Mouse (Mus musculus): ENCODE results near the gene Tbp. TPM values are rescaled to one million over a fixed set of nuclear protein-coding genes. Genes with fewer than 3 reads are reported as not detected.

The Tbp gene
- polyA plus RNA-seq, 1 experiment from 2014 or later = 39.8 TPM

DNA sequence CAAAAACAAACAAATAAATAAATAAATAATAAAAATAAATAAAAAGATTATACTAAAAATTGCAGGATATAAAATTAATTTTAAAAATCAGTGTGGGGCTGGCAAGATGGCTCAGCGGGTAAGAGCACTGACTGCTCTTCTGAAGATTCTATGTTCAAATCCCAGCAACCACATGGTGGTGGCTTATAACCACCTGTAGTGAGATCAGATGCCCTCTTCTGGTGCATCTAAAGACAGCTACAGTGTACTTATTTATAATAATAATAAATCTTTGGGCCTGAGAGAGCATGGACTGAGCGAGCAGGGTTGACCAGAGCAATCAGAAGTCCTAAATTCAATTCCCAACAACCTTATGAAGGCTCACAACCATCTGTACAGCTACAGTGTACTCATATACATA lies 60.3 kb downstream of the Tbp start:
- H3K4me2 ChIP-seq (ENCODE audit: low read depth, low read length) = no peak overlapping the region
- 87% methylated on average over 2 of the region's 2 CpGs for WGBS
- H3K27ac ChIP-seq (ENCODE audit: low read length) = no peak overlapping the region
- no peak overlapping the region for H3K9ac ChIP-seq (ENCODE audit: low read length)
- H3K9me3 ChIP-seq (replicated peaks; ENCODE audit: control insufficient read depth, low read length) = no peaks in the 10 kb centered on the region
- no peak overlapping the region for H3K4me3 ChIP-seq (replicated peaks; ENCODE audit: low read length)
- no peaks in the 10 kb centered on the region for H3K36me3 ChIP-seq (ENCODE audit: control insufficient read depth, insufficient read depth, low read length)
- no peak for ATAC-seq (ENCODE audit: insufficient read depth, low FRiP score)
- H3K27me3 ChIP-seq (ENCODE audit: control insufficient read depth, insufficient read depth, low read length) = no peaks in the 10 kb centered on the region
- no peaks in the 10 kb centered on the region for H3K4me1 ChIP-seq (ENCODE audit: control insufficient read depth, insufficient read depth, low read length)

DNA sequence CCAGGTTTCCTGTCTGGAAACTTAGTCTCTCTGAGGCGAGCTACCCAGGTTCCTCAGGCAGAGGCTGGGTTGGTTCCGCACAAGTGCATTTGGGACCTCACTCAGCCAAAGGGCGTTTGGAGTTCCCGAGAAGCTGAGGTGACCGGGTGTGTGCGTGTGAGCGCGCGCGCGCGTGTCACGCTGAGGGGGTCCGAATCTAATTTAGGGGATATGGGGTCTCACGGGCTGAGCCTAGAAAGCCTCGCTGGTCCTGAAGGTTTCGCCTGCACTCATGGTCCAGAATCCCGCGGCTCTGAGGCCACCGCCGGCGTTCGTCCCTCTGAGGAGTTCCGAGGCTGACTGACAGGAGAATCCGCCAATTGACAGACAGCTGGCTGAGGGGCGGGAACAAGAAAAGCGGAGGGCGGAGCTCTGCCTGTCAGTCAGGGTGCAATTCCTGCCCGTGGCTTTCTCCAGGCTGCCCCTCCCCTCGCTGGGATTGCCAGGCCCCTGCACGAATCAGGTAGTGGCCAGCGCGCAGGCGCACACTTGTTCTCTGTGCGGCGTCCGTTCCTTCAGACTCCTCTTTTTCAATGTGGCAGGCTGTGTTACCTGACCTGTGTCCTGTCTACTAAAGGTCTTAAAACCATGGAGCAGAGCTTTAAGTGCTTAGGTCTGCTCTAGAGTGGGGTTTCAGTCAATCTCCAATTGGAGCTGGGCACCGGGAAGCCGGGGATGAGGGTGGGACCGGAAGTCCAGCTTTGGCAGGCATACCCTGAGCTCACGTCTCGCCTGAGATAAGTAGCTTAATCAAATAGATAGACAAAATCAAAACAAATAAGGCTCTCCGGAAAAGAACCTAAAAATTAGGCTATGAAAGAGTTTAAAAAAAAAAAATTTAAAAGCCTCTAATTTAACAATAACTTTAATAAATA lies 64.6 kb downstream of the Tbp start, which contains the start of gene Prdm9:
TSS of gene Prdm9 (minus strand) at position 341 of the 914 bp plus-strand sequence.
- Histone ChIP-seq H3K4me3 (replicated peaks; ENCODE audit: low read length) (peak within 1 kb of the TSS; percentile 82), H3K27ac (ENCODE audit: low read length) (peak within 1 kb of the TSS; percentile 94), H3K27me3 (ENCODE audit: control insufficient read depth, insufficient read depth, low read length) (no peaks in the 10 kb centered on the region), H3K9ac (ENCODE audit: low read length) (peak within 1 kb of the TSS; percentile 82), H3K9me3 (replicated peaks; ENCODE audit: control insufficient read depth, low read length) (no peaks in the 10 kb centered on the region), H3K36me3 (ENCODE audit: control insufficient read depth, insufficient read depth, low read length) (no peaks in the 10 kb centered on the region), H3K4me2 (ENCODE audit: low read depth, low read length) (peak within 1 kb of the TSS; percentile 81), H3K4me1 (ENCODE audit: control insufficient read depth, insufficient read depth, low read length) (no peaks in the 10 kb centered on the region)
- WGBS = under 1% methylated on average over 43 of the region's 43 CpGs
- peak; percentile 99 for ATAC-seq (ENCODE audit: insufficient read depth, low FRiP score)

DNA sequence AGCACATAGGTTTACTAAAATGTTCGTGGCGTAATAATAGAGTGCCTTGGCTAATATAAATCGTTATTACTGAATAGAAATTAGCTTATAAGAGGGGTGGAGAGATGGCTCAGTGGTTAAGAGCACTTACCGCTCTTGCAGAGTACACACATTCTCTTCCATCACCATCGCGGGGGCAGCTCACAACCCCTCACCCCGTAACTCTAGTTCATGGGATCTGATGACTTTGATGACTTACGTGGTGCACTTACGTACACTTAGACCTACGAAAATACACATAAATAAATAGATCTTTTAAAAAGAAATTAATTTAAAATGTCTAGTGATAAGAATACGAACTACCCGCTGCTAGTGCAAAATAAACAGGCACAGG lies 65.2 kb downstream of the Tbp start:
- ATAC-seq (ENCODE audit: insufficient read depth, low FRiP score) = no peak
- Histone ChIP-seq H3K9me3 (replicated peaks; ENCODE audit: control insufficient read depth, low read length) (no peaks in the 10 kb centered on the region), H3K4me1 (ENCODE audit: control insufficient read depth, insufficient read depth, low read length) (no peaks in the 10 kb centered on the region), H3K4me2 (ENCODE audit: low read depth, low read length) (peak overlapping the region; percentile 81), H3K27me3 (ENCODE audit: control insufficient read depth, insufficient read depth, low read length) (no peaks in the 10 kb centered on the region), H3K9ac (ENCODE audit: low read length) (peak overlapping the region; percentile 24; the same call in 1 of the 2 replicates), H3K27ac (ENCODE audit: low read length) (no peak overlapping the region), H3K4me3 (replicated peaks; ENCODE audit: low read length) (peak overlapping the region; percentile 82), H3K36me3 (ENCODE audit: control insufficient read depth, insufficient read depth, low read length) (no peaks in the 10 kb centered on the region)
- 30% methylated on average over 12 of the region's 12 CpGs for WGBS

DNA sequence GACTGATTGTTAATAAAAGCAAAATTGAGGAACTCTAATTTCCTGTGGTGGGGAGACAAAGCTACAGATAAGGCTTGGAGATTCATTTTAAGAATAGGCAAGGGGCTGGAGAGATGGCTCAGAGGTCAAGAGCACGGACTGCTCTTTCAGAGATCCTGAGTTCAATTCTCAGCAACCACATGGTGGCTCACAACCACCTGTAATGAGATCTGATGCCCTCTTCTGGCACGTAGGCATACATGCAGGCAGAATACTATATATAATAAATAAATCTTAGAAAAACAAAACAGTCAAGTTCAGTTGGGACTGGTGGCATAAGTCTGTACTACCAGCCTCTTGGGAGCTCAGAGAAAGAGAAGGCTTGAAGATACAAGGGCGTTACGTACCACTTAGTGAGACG lies 67.2 kb downstream of the Tbp start:
- ATAC-seq (ENCODE audit: insufficient read depth, low FRiP score) = no peak
- Histone ChIP-seq H3K4me2 (ENCODE audit: low read depth, low read length) (no peak overlapping the region), H3K4me3 (replicated peaks; ENCODE audit: low read length) (no peak overlapping the region), H3K4me1 (ENCODE audit: control insufficient read depth, insufficient read depth, low read length) (no peaks in the 10 kb centered on the region), H3K27me3 (ENCODE audit: control insufficient read depth, insufficient read depth, low read length) (no peaks in the 10 kb centered on the region), H3K9ac (ENCODE audit: low read length) (no peak overlapping the region), H3K36me3 (ENCODE audit: control insufficient read depth, insufficient read depth, low read length) (no peaks in the 10 kb centered on the region), H3K27ac (ENCODE audit: low read length) (no peak overlapping the region), H3K9me3 (replicated peaks; ENCODE audit: control insufficient read depth, low read length) (no peaks in the 10 kb centered on the region)
- 78% methylated on average over 5 of the region's 5 CpGs for WGBS

DNA sequence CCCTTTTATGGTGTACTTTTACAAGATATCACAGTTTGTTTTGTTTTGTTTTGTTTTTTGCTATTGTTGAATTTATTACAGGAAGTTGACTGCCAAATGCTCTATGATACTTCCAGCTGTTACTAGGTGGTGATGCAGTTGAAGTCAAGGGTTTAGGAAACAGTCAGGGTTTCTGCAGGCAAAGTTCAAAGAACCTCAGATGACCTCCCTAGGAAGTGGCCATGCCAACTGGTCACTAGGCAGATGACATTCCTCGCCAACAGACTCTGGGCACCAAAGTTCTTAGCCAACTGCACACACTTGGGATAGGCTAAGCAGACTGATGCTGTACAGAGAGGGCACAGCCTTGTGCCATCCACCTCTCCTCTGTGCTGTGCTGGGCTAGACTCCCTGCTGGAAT lies 75.4 kb downstream of the Tbp start:
- H3K36me3 ChIP-seq (ENCODE audit: control insufficient read depth, insufficient read depth, low read length) = no peaks in the 10 kb centered on the region
- H3K4me3 ChIP-seq (replicated peaks; ENCODE audit: low read length) = no peak overlapping the region
- WGBS = 65% methylated on average over 1 of the region's 1 CpGs
- no peaks in the 10 kb centered on the region for H3K9me3 ChIP-seq (replicated peaks; ENCODE audit: control insufficient read depth, low read length)
- H3K27me3 ChIP-seq (ENCODE audit: control insufficient read depth, insufficient read depth, low read length) = no peaks in the 10 kb centered on the region; the same call in none of the 2 replicates
- no peak overlapping the region for H3K9ac ChIP-seq (ENCODE audit: low read length)
- ATAC-seq (ENCODE audit: insufficient read depth, low FRiP score) = no peak
- H3K4me2 ChIP-seq (ENCODE audit: low read depth, low read length) = no peak overlapping the region
- no peaks in the 10 kb centered on the region for H3K4me1 ChIP-seq (ENCODE audit: control insufficient read depth, insufficient read depth, low read length)
- no peak overlapping the region for H3K27ac ChIP-seq (ENCODE audit: low read length)

DNA sequence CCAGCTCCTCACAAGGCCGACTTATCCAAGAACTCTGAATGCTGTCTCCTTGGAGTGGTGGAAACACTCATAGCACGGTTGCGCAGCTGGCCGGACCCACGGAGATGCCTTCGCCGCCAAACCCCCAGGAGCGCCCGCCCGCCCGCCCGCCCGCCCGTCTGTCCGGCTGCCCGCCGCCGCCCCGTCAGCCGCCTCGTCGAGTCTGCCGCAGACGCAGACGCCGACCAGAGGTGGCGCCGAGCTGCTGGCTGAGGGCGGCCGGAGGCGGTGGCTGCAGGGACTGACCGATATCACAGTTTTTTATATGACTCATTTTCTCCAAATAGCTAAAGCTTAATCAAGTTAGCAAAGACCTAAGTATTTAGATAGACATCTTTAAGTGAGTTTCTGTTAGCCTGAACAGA lies 77.6 kb downstream of the Tbp start:
- Histone ChIP-seq H3K27me3 (ENCODE audit: control insufficient read depth, insufficient read depth, low read length) (no peaks in the 10 kb centered on the region; the same call in none of the 2 replicates), H3K9me3 (replicated peaks; ENCODE audit: control insufficient read depth, low read length) (no peaks in the 10 kb centered on the region), H3K27ac (ENCODE audit: low read length) (no peak overlapping the region), H3K4me2 (ENCODE audit: low read depth, low read length) (peak overlapping the region; percentile 57), H3K9ac (ENCODE audit: low read length) (peak overlapping the region; percentile 48; the same call in 1 of the 2 replicates), H3K4me1 (ENCODE audit: control insufficient read depth, insufficient read depth, low read length) (no peaks in the 10 kb centered on the region), H3K36me3 (ENCODE audit: control insufficient read depth, insufficient read depth, low read length) (no peaks in the 10 kb centered on the region), H3K4me3 (replicated peaks; ENCODE audit: low read length) (peak overlapping the region; percentile 36)
- ATAC-seq (ENCODE audit: insufficient read depth, low FRiP score) = peak; percentile 77; the same call in 1 of the 2 replicates
- WGBS = under 1% methylated on average over 32 of the region's 32 CpGs

Other genes starting within 250 kb of the Tbp start
- 13.0 and 13.6 TPM in 2 replicates for gene Dll1, start 123.0 kb upstream of the Tbp start, polyA plus RNA-seq (2015; fragmentation: Nextera tagmentation; extraction: Ambion mirVana)
- gene Fam120b, start 103.7 kb upstream of the Tbp start, polyA plus RNA-seq (2015; fragmentation: Nextera tagmentation; extraction: Ambion mirVana) = 27.8 and 28.8 TPM in 2 replicates
- 227 and 231 TPM in 2 replicates for gene Psmb1, start 137 bp upstream of the Tbp start, polyA plus RNA-seq (2015; fragmentation: Nextera tagmentation; extraction: Ambion mirVana)
- gene Pdcd2, start 27.4 kb downstream of the Tbp start, polyA plus RNA-seq (2015; fragmentation: Nextera tagmentation; extraction: Ambion mirVana) = 31.1 and 42.6 TPM in 2 replicates
- gene Prdm9, start 64.5 kb downstream of the Tbp start, polyA plus RNA-seq (2015; fragmentation: Nextera tagmentation; extraction: Ambion mirVana) = 1.7 and 2.3 TPM in 2 replicates
- 11.8 and 14.6 TPM in 2 replicates for gene Chd1, start 205.1 kb downstream of the Tbp start, polyA plus RNA-seq (2015; fragmentation: Nextera tagmentation; extraction: Ambion mirVana)

All from stomach, embryonic 16.5 days (tissue).